Mouse (Mus musculus) right cerebral cortex, adult 18-20 months (tissue): ENCODE results near the gene Olfr488.
"Not testable (repeated sequence)": the region's sequence is repeated elsewhere in the genome, so short reads cannot be mapped to it uniquely, and the experiment has no call there.

Experiments
- DNase-seq: peaks from one replicate; pipeline ENCODE4 v3.0.0; 2022; ENCODE audit warnings: mixed read lengths

The Olfr488 gene

DNA sequence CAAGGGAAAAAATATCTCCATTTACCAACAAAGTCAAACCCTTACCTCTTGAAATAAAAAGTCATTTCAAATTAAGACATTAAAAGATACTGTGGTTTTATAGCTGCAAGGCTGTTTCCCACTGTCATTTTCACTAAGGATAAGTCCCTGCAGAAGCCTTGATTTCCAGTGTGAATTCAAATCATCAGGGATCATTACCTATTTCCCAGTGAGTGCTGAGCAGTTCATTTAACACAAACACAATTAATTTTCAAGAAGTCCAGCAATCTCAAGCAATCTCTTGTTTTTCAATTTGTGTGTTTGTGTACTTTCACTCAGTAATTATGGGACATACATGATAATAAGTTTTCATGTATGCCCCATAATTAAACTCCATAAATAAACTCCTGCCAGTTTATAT lies at the start of gene Olfr488:
TSS of gene Olfr488 (minus strand) at position 101 of the 400 bp plus-strand sequence.
- no peak for DNase-seq

DNA sequence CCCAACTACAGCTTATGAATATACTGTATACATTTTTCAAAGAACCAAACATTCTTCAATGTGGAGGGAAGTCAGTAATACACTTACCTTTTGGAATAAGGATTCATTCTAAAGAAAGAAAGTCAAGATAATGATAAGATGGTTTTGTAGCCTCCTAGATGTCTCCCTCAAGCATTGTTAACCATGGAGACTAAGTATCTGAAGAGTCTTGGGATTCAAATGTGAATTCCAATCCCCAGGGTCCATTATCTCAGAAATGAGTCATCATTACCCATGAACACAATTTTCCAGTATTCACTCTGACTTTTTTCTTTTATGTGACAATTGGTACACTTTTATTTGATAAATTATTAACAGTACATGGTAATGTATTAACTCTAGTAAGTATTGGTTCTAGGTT lies 30.7 kb upstream of the Olfr488 start, which contains the start of gene Olfr490:
TSS of gene Olfr490 (minus strand) at position 101 of the 400 bp plus-strand sequence.
- no peak for DNase-seq

DNA sequence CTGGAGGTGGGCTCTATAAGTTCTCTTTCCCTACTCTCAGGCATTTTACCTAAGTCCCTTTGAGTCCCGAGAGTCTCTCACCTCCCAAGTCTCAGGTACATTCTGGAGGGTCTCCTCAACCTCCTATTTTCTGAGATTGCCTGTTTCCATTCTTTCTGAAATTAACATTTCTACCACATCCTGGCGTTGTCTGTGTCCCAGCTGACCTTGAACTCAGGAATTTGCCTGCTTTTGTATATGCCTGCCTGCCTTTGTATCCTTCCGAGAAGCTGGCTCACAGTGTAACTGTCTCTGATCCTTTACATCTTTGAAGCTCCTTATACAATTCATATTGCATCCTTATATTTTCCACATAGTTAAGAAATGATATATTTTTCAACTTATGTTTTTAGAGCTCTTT lies 24.6 kb downstream of the Olfr488 start:
- no peak for DNase-seq

DNA sequence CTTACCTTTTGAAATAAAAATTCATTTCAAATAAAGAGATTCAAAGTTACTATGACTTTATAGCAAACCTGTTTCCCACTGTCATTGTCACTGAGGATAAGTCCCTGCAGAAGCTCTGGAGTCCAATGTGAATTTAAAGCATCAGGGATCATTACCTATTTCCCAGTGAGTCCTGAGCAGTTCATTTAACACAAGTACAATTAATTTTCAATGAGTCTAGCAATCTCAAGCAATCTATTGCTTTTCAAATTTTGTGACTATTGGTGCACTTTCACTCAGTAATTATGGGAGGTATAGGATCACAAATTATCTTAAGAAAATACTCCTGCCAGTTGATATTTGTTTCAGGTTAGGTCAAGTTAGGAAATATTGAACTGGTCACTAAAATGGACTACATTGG lies 43.6 kb downstream of the Olfr488 start, which contains the start of gene Olfr487:
TSS of gene Olfr487 (minus strand) at position 101 of the 400 bp plus-strand sequence.
- DNase-seq, result not testable (repeated sequence)
